Mouse (Mus musculus): Measurements from ENCODE around the gene Tpst2.

DNA sequence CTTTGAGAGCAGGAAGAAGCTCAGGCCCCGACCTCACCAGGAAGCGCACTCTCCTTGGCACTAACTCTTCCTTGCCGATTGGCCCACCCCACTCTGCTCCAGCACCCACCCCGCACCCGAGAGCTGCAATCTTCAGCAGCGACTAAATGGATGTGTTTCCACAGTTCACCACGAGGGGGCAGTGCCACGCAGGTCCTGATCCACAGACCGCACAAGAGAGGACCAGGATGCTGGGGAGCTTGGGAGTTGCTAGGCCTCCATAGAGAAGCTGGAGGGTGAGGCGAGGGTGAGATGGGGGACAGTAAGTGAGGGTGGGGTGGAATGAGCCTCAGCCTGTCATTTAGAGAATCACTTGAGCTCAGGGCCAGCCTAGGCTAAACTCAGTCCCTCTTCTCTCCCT, 35.7 kb upstream of the Tpst2 start:
- no peak for TF ChIP-seq EP300 (IDR thresholded peaks at IDR 0.05; ENCODE audit: low read depth)
- TF ChIP-seq CTCF (IDR thresholded peaks at IDR 0.05; ENCODE audit: low read depth) = peak; percentile 98

Measured in liver, postnatal 0 days (tissue).